Mouse (Mus musculus) ovary, adult 2 months (tissue): Measurements from ENCODE around the gene Srp54c. TPM values are rescaled to one million over a fixed set of nuclear protein-coding genes. Genes with fewer than 3 reads are reported as not detected.

ENCODE experiments used
- polyA plus RNA-seq: library from polyadenylated mRNA; depleted of rRNA; stranded (reverse); fragments of >200 nt; gene quantifications from 2 replicates; pipeline ENCODE4 v1.2.3, GENCODE M21; 2012; rRNA removed

Srp54c gene
- 3.0 and 5.1 TPM in 2 replicates for polyA plus RNA-seq

DNA sequence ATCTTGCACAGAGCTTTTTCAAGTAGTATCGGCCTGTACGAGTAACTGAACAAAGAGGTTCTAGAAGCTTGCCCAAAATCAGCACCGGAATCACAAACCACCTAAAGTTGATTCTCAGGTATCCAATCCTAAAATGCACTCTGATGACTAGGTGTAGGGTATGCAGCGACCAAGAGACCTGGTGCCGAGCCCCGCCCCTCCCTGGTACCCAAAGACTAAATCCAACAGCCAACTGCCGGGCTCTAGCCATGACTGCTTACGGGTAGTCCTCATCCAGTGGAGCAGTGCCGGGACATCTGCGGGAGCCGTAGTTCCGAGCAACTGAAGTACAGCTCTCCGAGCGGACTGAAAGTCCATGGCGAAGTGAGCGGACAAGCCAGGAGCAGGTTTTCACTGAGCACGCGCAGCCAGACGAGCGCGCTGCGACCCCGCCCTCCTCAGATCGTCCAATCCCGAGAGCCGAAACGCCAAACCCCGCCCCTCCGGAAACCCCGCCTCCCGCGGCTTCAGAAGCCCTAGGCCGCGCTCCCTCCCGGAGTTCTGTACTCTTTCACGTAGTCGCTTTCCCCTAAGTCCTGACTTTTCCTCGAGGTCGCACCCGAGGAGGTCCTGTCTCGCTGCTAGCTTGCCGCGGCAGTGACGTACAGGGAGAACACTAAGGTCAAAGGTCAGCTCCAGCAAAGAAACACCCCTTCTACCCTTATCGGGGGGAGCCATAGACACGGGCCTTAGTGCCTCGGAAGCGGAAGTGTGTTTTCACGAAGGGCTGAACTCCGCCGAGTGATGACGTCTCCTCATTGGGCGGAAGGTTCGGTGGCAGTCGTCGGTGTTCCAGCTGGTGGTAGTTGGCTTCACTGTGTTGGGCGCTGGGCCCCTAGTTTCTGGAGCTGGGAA lies at the start of gene Srp54c:
Gene Srp54c, plus strand, starts transcription at position 543 of the 894 bp plus-strand sequence.

DNA sequence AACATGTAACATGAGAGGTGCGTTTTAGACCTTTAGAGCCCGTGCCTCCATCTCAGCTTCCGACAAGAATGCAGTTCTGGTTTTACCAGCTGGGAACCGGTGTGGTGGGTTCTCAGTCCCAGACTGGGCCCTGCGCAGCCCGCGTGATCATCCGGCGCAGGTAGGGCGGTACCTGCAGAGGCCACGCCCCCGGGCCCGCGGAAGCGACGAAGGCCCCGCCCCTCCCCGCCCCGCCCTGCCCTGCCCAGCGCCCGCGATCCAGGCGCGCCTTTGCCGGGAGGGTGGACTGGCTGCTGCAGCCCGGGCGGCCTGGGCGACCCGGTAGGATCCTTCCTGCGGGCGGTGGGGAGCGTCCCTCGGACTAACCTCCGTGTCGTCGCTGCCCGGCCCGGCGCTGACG lies 30.7 kb upstream of the Srp54c start, which contains the start of gene 1700047I17Rik2:
Gene 1700047I17Rik2, plus strand, starts transcription at position 287 of the 400 bp plus-strand sequence.

DNA sequence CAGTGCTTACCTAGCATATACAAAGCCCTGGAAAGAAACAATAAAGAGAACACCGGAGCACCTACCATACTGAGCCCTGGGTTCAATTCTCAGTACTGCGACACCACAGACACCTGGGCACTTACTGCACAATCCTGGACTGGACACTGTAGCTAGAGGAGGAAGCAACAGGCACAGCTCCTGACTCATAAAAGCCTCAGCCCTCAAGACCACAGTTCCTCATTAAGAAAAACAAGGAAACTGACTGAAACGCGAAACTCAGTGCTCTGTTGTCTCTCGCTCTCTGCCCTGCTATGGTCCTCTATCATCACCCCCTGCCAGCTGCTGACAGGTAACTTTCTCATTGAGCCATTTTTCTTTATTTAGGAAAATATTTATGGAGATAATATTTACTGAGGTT lies 69.4 kb downstream of the Srp54c start, which contains the start of gene 1110008L16Rik:
Gene 1110008L16Rik, plus strand, starts transcription at position 242 of the 400 bp plus-strand sequence.

DNA sequence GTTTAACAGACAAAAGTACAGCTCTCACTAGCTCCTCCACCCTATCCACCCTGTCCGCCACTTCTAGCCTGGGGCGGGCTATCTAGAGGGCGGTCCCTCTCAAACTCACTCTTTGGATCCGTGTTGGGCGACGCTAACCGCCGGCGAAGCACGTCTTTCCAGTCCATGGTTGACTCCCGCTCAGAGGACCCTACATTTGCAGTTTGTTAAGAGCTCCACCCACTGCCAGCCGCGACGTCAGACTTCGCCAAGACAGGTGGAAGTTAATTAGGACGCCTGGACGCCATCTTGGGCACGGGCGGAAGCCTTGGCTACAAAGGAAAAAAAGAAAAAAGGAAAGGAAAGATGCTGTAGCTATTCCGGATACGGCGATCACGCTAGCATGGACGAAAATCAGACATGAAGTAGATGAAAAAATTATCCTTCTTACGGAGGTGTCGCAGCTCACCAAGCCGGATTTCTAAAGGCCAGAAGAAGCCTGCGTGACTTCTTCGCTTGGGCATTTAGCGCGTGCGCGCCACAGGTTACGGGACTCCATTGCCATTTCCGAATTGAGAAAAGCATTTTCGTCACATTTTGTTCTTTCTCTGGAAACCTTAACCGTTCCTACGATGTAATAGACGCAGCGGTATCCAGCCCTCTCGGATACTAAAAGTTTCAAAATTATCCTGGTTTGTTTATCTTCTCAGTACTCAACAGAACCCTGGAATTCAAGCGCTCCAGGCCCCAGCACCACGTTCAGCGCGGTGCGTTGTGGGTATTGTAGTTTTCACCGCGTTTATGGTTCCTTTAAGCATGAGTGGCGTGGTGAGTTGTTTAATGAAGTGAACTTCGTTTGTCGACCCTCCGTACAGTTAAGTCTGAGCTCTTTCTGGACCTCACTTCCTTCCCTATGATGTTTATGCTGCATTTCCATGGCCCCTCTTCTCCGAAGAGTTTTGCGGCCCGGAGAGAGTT lies 72.8 kb downstream of the Srp54c start, which contains the start of gene Ppp2r3c:
Gene Ppp2r3c, minus strand, starts transcription at position 514 of the 957 bp plus-strand sequence.

Other genes with a start within 250 kb of the Srp54c start
- not detected in 2 replicates for gene Gm20403, start 243.6 kb upstream of the Srp54c start, polyA plus RNA-seq
- gene Baz1a, start 215.8 kb upstream of the Srp54c start, polyA plus RNA-seq = 2.2 and 3.3 TPM in 2 replicates
- gene 2700097O09Rik, start 150.1 kb upstream of the Srp54c start, polyA plus RNA-seq = 3.9 and 5.0 TPM in 2 replicates
- gene Srp54a, start 149.9 kb upstream of the Srp54c start, polyA plus RNA-seq = 17.1 and 25.0 TPM in 2 replicates
- 3.4 and 6.5 TPM in 2 replicates for gene Fam177a, start 105.7 kb upstream of the Srp54c start, polyA plus RNA-seq
- gene Srp54b, start 75.1 kb upstream of the Srp54c start, polyA plus RNA-seq = 16.8 and 41.4 TPM in 2 replicates
- gene 1700047I17Rik2, start 30.6 kb upstream of the Srp54c start, polyA plus RNA-seq = not detected in 2 replicates
- gene 1110008L16Rik, start 69.4 kb downstream of the Srp54c start, polyA plus RNA-seq = 5.0 and 6.0 TPM in 2 replicates
- 1.1 TPM in 2 replicates for gene Ppp2r3c, start 72.8 kb downstream of the Srp54c start, polyA plus RNA-seq
- 26.2 and 29.5 TPM in 2 replicates for gene Psma6, start 154.1 kb downstream of the Srp54c start, polyA plus RNA-seq